Mouse (Mus musculus): Measurements from ENCODE around the gene Trp53bp2. TPM values are rescaled to one million over a fixed set of nuclear protein-coding genes. Genes with fewer than 3 reads are reported as not detected.
A peak's percentile ranks its signal among the peaks of the same experiment; 100 is the strongest.

Gene Trp53bp2
- 5.0 and 6.0 TPM in 2 replicates for total RNA-seq (2014; rRNA removed)
- 5.7 and 7.2 TPM in 2 replicates for polyA plus RNA-seq (2012; rRNA removed)

DNA sequence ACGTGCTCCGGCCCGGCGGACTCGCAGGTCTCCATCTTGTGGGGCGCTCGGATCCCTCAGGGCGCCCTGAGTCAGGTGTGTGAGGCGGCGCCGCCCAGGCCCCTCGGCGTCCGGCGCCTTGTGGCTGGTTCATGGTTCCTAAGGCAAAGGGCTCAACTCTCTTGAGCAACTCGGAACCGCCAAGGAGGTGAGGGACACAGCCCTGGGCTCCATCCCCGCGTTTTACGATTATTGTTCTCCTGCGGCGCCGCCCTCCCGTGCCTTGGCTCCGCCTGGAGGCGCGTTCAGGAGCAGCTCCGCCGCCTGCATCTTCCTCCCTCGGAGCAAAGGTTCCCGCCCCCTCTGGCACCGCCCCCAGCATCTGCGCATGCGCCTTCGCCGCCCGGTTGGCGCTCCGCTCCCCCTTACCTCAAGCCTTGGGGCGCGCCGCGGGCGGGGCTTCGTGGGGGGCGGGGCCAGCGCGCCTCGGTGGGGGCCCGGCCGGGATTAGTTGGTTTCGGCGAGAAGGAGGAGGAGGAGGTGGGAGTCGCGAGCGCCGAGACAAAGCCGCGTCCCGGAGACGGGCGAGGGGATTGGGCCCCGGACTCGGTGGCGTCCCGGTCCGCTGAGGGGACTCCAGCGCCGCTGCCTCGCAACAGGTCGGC lies at the start of gene Trp53bp2:
Gene Trp53bp2, plus strand, starts transcription at position 489 of the 644 bp plus-strand sequence.
- WGBS, result under 1% methylated on average over 71 of the region's 71 CpGs

DNA sequence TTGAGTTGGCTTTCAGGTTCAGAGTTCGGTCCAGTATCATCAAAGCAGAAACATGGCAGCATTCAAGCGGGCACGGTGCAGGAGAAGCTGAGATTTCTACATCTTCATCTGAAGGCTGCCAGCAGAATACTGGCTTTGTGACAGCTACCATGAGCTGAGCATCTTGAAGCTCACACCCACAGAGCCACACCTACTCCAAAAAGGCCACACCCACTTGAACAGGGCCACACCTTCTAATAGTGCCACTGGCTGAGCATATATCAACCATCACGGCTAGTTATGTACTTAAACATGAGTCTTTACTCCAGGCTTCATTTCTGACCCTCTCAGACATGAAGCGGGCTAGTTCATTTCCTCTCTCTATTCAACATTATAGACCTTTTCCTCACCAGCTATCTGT lies 46.3 kb upstream of the Trp53bp2 start:
- no peaks in the 10 kb centered on the region for H3K79me2 ChIP-seq (ENCODE audit: control insufficient read depth, insufficient read depth, low read length)
- H3K4me1 ChIP-seq (ENCODE audit: control insufficient read depth, insufficient read depth, low read length), result 0 out of 2 replicates have a peak, but pooled peaks cover 1% of the 10 kb centered on the region
- no peak overlapping the region for H3K9ac ChIP-seq (ENCODE audit: low read depth, low read length)
- no peaks in the 10 kb centered on the region for H3K36me3 ChIP-seq (ENCODE audit: control insufficient read depth, insufficient read depth, low read length)
- no peaks in the 10 kb centered on the region for H3K27me3 ChIP-seq (ENCODE audit: control insufficient read depth, insufficient read depth, low read length)
- TF ChIP-seq POLR2A (IDR thresholded peaks at IDR 0.05; ENCODE audit: extremely low read depth, insufficient read depth, low read length) (no peak), CTCF (IDR thresholded peaks at IDR 0.05; ENCODE audit: low read depth, low read length) (no peak)
- WGBS, result 94% methylated on average over 5 of the region's 5 CpGs
- H3K4me3 ChIP-seq (ENCODE audit: insufficient read depth, low read depth, low read length), result no peak overlapping the region
- H3K27ac ChIP-seq (replicated peaks; ENCODE audit: insufficient read depth, low read depth, low read length), result no peak overlapping the region
- no peak for DNase-seq (ENCODE audit: extremely low read depth, low read depth, low spot score)

More for the DNA sequence above, at the start of gene Trp53bp2:
- peak; percentile 46 for TF ChIP-seq CTCF (IDR thresholded peaks at IDR 0.05; ENCODE audit: low read depth, low read length)
- peak; percentile 70 for TF ChIP-seq POLR2A (IDR thresholded peaks at IDR 0.05; ENCODE audit: extremely low read depth, insufficient read depth, low read length)
- peaks cover 19% of the 10 kb centered on the region for H3K4me1 ChIP-seq (ENCODE audit: control insufficient read depth, insufficient read depth, low read length)
- H3K79me2 ChIP-seq (ENCODE audit: control insufficient read depth, insufficient read depth, low read length), result peaks cover 14% of the 10 kb centered on the region; the same call in 1 of the 2 replicates
- H3K36me3 ChIP-seq (ENCODE audit: control insufficient read depth, insufficient read depth, low read length), result no peaks in the 10 kb centered on the region
- peak within 1 kb of the TSS; percentile 98 for H3K4me3 ChIP-seq (ENCODE audit: insufficient read depth, low read depth, low read length)
- H3K9ac ChIP-seq (ENCODE audit: low read depth, low read length), result peak within 1 kb of the TSS; percentile 98
- peak within 1 kb of the TSS; percentile 92 for H3K27ac ChIP-seq (replicated peaks; ENCODE audit: insufficient read depth, low read depth, low read length)
- no peaks in the 10 kb centered on the region for H3K27me3 ChIP-seq (ENCODE audit: control insufficient read depth, insufficient read depth, low read length)
- peak; percentile 85 for DNase-seq (ENCODE audit: extremely low read depth, low read depth, low spot score)

DNA sequence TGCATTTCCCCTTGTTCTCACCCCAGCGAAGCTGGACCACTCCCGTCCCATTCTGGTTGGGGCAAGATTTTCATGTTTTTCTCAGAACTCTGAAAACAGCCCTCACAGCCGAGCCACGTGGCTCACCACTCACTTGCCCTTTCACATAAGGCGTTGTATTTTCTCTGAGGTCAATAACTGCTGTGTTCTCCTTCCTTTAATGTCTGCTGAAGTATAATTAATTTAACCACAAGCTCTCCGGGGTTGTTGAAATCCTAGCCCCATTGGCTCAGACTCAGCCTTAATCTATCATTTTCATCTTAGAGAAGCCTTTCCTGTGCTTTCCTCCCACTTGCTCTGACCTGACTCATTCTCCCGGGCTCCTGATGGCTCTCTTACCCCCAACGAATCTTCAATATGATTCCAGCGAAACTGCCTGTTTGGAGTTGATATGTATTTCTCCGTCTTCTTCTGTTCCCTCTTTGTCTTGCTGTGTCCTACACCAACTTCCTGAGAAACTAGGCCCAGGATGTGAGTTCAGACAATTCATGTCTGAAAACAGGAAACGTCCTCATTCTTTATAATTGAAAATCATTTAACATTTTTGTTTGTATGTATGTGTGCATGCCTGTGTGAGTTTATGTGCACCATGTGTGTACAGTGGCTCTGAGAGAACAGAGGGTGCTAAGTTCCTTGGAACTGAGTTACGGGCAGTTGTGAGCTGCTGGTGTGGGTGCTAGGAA lies 45.1 kb upstream of the Trp53bp2 start:
- DNase-seq (ENCODE audit: extremely low read depth, low read depth, low spot score), result no peak
- Histone ChIP-seq H3K4me3 (ENCODE audit: insufficient read depth, low read depth, low read length) (no peak overlapping the region), H3K27ac (replicated peaks; ENCODE audit: insufficient read depth, low read depth, low read length) (no peak overlapping the region), H3K4me1 (ENCODE audit: control insufficient read depth, insufficient read depth, low read length) (peaks cover 5% of the 10 kb centered on the region; the same call in 1 of the 2 replicates), H3K36me3 (ENCODE audit: control insufficient read depth, insufficient read depth, low read length) (no peaks in the 10 kb centered on the region), H3K9ac (ENCODE audit: low read depth, low read length) (no peak overlapping the region), H3K27me3 (ENCODE audit: control insufficient read depth, insufficient read depth, low read length) (no peaks in the 10 kb centered on the region), H3K79me2 (ENCODE audit: control insufficient read depth, insufficient read depth, low read length) (no peaks in the 10 kb centered on the region)
- 77% methylated on average over 12 of the region's 12 CpGs for WGBS
- no peak for TF ChIP-seq CTCF (IDR thresholded peaks at IDR 0.05; ENCODE audit: low read depth, low read length)
- no peak for TF ChIP-seq POLR2A (IDR thresholded peaks at IDR 0.05; ENCODE audit: extremely low read depth, insufficient read depth, low read length)

DNA sequence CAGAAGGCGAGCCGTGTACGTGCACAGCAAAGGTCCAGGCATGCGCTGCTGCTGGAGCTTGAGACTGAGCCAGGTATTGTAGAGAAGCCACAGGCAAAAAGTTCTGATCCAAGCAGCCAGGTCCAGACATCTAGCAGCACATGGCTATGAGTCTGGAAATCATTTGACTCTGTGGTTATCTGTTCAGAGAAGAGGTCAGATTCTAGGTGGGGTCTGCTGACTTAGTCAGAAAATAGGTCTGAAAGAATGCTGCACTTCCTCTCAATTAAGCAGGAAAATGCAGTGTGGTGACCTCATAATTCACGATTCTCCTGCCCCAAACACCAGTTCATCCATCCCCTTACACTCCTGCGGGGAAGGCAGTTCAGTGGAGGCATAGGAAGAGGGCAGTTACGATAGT lies 40.7 kb upstream of the Trp53bp2 start:
- DNase-seq (ENCODE audit: extremely low read depth, low read depth, low spot score), result no peak
- no peaks in the 10 kb centered on the region for H3K36me3 ChIP-seq (ENCODE audit: control insufficient read depth, insufficient read depth, low read length)
- H3K27ac ChIP-seq (replicated peaks; ENCODE audit: insufficient read depth, low read depth, low read length), result no peak overlapping the region
- no peaks in the 10 kb centered on the region for H3K27me3 ChIP-seq (ENCODE audit: control insufficient read depth, insufficient read depth, low read length)
- H3K4me1 ChIP-seq (ENCODE audit: control insufficient read depth, insufficient read depth, low read length), result peaks cover 5% of the 10 kb centered on the region; the same call in 1 of the 2 replicates
- no peak for TF ChIP-seq POLR2A (IDR thresholded peaks at IDR 0.05; ENCODE audit: extremely low read depth, insufficient read depth, low read length)
- no peak for TF ChIP-seq CTCF (IDR thresholded peaks at IDR 0.05; ENCODE audit: low read depth, low read length)
- WGBS, result 76% methylated on average over 7 of the region's 7 CpGs
- no peak overlapping the region for H3K4me3 ChIP-seq (ENCODE audit: insufficient read depth, low read depth, low read length)
- H3K9ac ChIP-seq (ENCODE audit: low read depth, low read length), result no peak overlapping the region
- no peaks in the 10 kb centered on the region for H3K79me2 ChIP-seq (ENCODE audit: control insufficient read depth, insufficient read depth, low read length)

DNA sequence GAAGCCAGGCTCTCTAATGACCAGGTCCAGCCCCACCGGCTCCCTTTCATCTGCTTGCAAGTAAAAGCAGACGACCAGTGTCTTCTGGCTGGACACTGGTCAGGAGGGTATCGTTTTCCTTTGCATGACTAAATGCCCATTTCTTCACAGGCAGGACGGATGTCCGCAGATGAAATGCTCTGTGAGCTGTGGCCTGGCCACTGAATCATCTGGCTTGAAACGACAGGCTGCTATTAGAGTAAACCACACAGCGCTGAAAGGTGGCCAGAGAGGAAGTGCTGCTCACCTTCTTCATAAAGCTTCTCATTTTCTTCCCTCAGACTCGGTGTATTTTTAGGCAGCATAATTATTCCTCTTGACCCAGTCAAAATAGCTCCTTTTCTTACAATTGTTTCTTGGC lies 40.2 kb upstream of the Trp53bp2 start:
- Histone ChIP-seq H3K79me2 (ENCODE audit: control insufficient read depth, insufficient read depth, low read length) (no peaks in the 10 kb centered on the region), H3K4me1 (ENCODE audit: control insufficient read depth, insufficient read depth, low read length) (peaks cover 4% of the 10 kb centered on the region; the same call in 1 of the 2 replicates), H3K4me3 (ENCODE audit: insufficient read depth, low read depth, low read length) (no peak overlapping the region), H3K36me3 (ENCODE audit: control insufficient read depth, insufficient read depth, low read length) (no peaks in the 10 kb centered on the region), H3K27me3 (ENCODE audit: control insufficient read depth, insufficient read depth, low read length) (no peaks in the 10 kb centered on the region), H3K27ac (replicated peaks; ENCODE audit: insufficient read depth, low read depth, low read length) (no peak overlapping the region), H3K9ac (ENCODE audit: low read depth, low read length) (no peak overlapping the region)
- 78% methylated on average over 8 of the region's 8 CpGs for WGBS
- TF ChIP-seq CTCF (IDR thresholded peaks at IDR 0.05; ENCODE audit: low read depth, low read length), result no peak
- no peak for TF ChIP-seq POLR2A (IDR thresholded peaks at IDR 0.05; ENCODE audit: extremely low read depth, insufficient read depth, low read length)
- DNase-seq (ENCODE audit: extremely low read depth, low read depth, low spot score), result no peak
